Mouse (Mus musculus) kidney, embryonic 16.5 days (tissue): ENCODE measurements around the gene Eps8l3. TPM values are rescaled to one million over a fixed set of nuclear protein-coding genes. Genes with fewer than 3 reads are reported as not detected.

Experiments used
- ATAC-seq: fragments of 200-750 bp; cut with Nextera tagmentation; 2 replicates; pipeline ENCODE4 v1.8.0; 2017; ENCODE audit warnings: moderate TSS enrichment; ENCODE audit not compliant: low FRiP score, low TSS enrichment
- H3K27ac ChIP-seq: fragments of 300-500 bp; sonication (generic); 2 replicates; pipeline ENCODE4 v1.5.1; 2014; ENCODE audit warnings: low read length
- H3K27me3 ChIP-seq: fragments of 300-500 bp; sonication (generic); 2 replicates; pipeline ENCODE4 v1.6.1; 2014; ENCODE audit warnings: low read length, control low read depth, mixed read lengths; ENCODE audit not compliant: insufficient read depth
- H3K36me3 ChIP-seq: fragments of 300-500 bp; sonication (generic); 2 replicates; pipeline ENCODE4 v1.6.1; 2014; ENCODE audit warnings: low read length, control low read depth, mixed read lengths; ENCODE audit not compliant: insufficient read depth
- H3K4me1 ChIP-seq: fragments of 300-500 bp; sonication (generic); 2 replicates; pipeline ENCODE4 v1.6.1; 2014; ENCODE audit warnings: low read length, control low read depth, mixed read lengths; ENCODE audit not compliant: insufficient read depth
- H3K4me2 ChIP-seq: fragments of 300-500 bp; sonication (generic); replicated peaks from 2 replicates; pipeline ENCODE4 v1.6.1; 2014; ENCODE audit warnings: low read depth, low read length
- H3K4me3 ChIP-seq: fragments of 300-500 bp; sonication (generic); 2 replicates; pipeline ENCODE4 v1.5.1; 2014; ENCODE audit warnings: mild to moderate bottlenecking, low read length
- H3K9ac ChIP-seq: fragments of 300-500 bp; sonication (generic); replicated peaks from 2 replicates; pipeline ENCODE4 v1.6.1; 2014; ENCODE audit warnings: low read length
- H3K9me3 ChIP-seq: fragments of 300-500 bp; sonication (generic); 2 replicates; pipeline ENCODE4 v1.6.1; 2016; ENCODE audit warnings: low read length, control low read depth
- WGBS: fragments of 180-500 bp; shearing (Covaris S2); extraction: QIAGEN DNeasy Blood & Tissue Kit; methylation state at CpG from one replicate; pipeline ENCODE4 v1.1.7; 2014; 5-methylcytosine and 5-hydroxymethylcytosine counted together
- polyA plus RNA-seq: library from polyadenylated mRNA; unstranded; fragments of >200 nt; fragmentation: Nextera tagmentation; extraction: Ambion mirVana; gene quantifications from 2 replicates; pipeline ENCODE4 v1.2.1, GENCODE M21; 2015

Eps8l3 gene
- polyA plus RNA-seq, 1 experiment from 2014 or later: not detected

GRCm38 (mm10) chr3:107931670-107932069 lies 54.6 kb downstream of the Eps8l3 start, which contains the start of gene Gstm7:
Gene Gstm7, minus strand, starts transcription at chr3:107931817.
- ATAC-seq: peak; percentile 97
- Histone ChIP-seq H3K9ac (peak within 1 kb of the TSS; percentile 50; the same call in 1 of the 2 replicates), H3K4me2 (peak within 1 kb of the TSS; percentile 47), H3K4me3 (peak within 1 kb of the TSS; percentile 28), H3K4me1 (peaks cover 3% of the 10 kb centered on the region; the same call in 1 of the 2 replicates), H3K27me3 (no peaks in the 10 kb centered on the region), H3K36me3 (no peaks in the 10 kb centered on the region), H3K9me3 (no peaks in the 10 kb centered on the region), H3K27ac (peak within 1 kb of the TSS; percentile 58; the same call in 1 of the 2 replicates)
- 6% methylated on average over 10 of the region's 10 CpGs for WGBS

- no peaks in the 10 kb centered on the region for H3K27me3 ChIP-seq
- H3K9ac ChIP-seq: no peak overlapping the region
- no peak overlapping the region for H3K4me2 ChIP-seq
- H3K4me1 ChIP-seq: peaks cover 3% of the 10 kb centered on the region; the same call in 1 of the 2 replicates
- H3K36me3 ChIP-seq: no peaks in the 10 kb centered on the region
- 62% methylated on average over 6 of the region's 6 CpGs for WGBS
- H3K9me3 ChIP-seq: no peaks in the 10 kb centered on the region
- no peak overlapping the region for H3K27ac ChIP-seq
- no peak overlapping the region for H3K4me3 ChIP-seq
- ATAC-seq: no peak
These were observed 55.1 kb downstream of the Eps8l3 start for GRCm38 (mm10) chr3:107932128-107932527.

DNA sequence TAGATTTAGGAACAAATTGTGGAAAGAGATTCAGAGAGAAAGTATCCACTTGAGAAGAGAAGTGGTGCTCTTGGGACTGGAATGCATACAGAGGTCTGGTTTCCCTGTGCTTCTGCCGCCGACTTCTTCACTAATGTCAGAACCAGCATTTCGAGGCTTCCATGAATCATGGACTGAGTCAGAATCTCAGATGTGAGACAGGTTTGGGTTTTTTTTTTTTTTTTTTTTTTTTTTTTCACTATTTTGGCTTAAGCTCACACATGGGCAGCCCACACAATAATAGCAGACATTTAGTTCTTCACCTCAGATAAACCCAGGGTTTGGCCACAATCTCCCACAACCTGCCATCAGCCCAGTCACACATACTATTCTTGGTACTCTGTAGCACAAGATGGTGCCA lies 58.2 kb downstream of the Eps8l3 start:
- Histone ChIP-seq H3K9ac (no peak overlapping the region), H3K27me3 (no peaks in the 10 kb centered on the region), H3K4me2 (no peak overlapping the region), H3K4me3 (no peak overlapping the region), H3K4me1 (peaks cover 3% of the 10 kb centered on the region; the same call in 1 of the 2 replicates), H3K27ac (no peak overlapping the region), H3K9me3 (no peaks in the 10 kb centered on the region), H3K36me3 (no peaks in the 10 kb centered on the region)
- ATAC-seq: no peak
- WGBS: 90% methylated on average over 3 of the region's 3 CpGs

DNA sequence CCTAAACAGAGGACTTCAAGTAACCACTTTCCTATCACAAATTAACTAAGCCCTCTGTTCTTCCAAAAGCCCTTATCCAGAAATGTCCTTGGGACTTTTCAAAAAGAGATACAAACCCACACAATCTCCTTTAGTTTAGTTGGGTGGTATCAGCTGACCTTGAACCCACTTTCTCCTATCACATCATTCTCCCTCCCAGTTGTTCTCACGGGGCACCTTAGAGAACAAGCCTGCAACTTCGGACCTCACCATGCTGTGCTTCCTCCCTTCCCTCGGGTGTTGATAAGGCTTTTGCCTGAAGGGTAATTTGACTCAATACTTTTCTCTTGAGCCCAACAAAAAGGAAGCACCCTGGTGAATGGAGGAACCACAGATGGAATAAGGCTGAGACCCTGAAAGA lies 58.9 kb downstream of the Eps8l3 start:
- no peak overlapping the region for H3K4me2 ChIP-seq
- H3K9ac ChIP-seq: no peak overlapping the region
- no peaks in the 10 kb centered on the region for H3K27me3 ChIP-seq
- no peaks in the 10 kb centered on the region for H3K9me3 ChIP-seq
- H3K4me1 ChIP-seq: peaks cover 3% of the 10 kb centered on the region; the same call in 1 of the 2 replicates
- no peak overlapping the region for H3K27ac ChIP-seq
- no peaks in the 10 kb centered on the region for H3K36me3 ChIP-seq
- ATAC-seq: no peak
- WGBS: 61% methylated on average over 3 of the region's 3 CpGs
- no peak overlapping the region for H3K4me3 ChIP-seq

DNA sequence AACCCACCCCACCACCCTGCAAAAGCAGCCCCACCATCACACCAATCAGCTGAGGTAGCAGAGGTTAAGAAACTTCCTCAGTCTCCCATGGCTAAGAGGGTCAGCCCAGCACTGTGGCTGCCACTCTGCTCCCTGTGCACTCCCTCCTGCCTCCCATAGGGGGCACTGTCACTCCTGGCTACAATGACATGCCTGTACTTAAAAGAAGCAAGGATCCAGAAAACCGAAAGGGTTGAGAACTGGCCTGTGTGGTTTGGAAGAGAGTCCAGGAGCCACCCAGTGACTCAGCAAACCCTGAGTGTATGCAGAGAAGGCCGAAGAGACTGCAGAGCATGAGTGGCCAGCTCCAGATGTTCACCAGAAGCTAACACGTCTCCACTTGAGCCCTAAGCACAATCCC lies 62.4 kb downstream of the Eps8l3 start:
- ATAC-seq: peak; percentile 37
- H3K4me2 ChIP-seq: no peak overlapping the region
- WGBS: 43% methylated on average over 3 of the region's 3 CpGs
- no peak overlapping the region for H3K4me3 ChIP-seq
- H3K27ac ChIP-seq: no peak overlapping the region
- H3K9ac ChIP-seq: no peak overlapping the region
- no peaks in the 10 kb centered on the region for H3K9me3 ChIP-seq
- H3K27me3 ChIP-seq: no peaks in the 10 kb centered on the region
- H3K4me1 ChIP-seq: peaks cover 3% of the 10 kb centered on the region; the same call in 1 of the 2 replicates
- H3K36me3 ChIP-seq: no peaks in the 10 kb centered on the region

DNA sequence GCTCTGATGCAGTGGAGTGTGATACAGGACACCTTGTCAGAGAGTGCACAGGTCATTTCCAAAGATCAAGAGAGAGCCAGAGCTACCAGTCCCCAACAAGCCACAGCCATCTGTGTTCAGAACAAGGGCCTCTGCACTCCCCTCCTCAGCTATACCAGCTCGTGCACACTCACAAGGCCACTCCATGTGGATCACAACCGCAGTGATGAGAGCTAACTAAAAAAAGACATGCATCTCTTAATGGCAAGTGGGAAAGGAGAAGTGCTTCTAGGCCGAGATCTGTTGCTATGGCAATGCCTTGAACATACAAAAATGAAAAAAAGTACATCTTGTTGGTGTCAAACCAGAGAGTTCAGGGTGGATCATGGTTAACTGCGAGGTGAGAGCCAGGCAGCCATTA lies 62.8 kb downstream of the Eps8l3 start:
- Histone ChIP-seq H3K4me1 (peaks cover 3% of the 10 kb centered on the region; the same call in 1 of the 2 replicates), H3K36me3 (no peaks in the 10 kb centered on the region), H3K27me3 (no peaks in the 10 kb centered on the region), H3K27ac (no peak overlapping the region), H3K9ac (no peak overlapping the region), H3K4me2 (no peak overlapping the region), H3K9me3 (no peaks in the 10 kb centered on the region), H3K4me3 (no peak overlapping the region)
- 0 out of 2 replicates have a peak, but pooled peaks have one; percentile 7 for ATAC-seq
- WGBS: 86% methylated on average over 4 of the region's 4 CpGs

GRCm38 (mm10) chr3:107940524-107940923 lies 63.5 kb downstream of the Eps8l3 start:
- no peaks in the 10 kb centered on the region for H3K27me3 ChIP-seq
- WGBS: 69% methylated on average over 7 of the region's 7 CpGs
- no peak overlapping the region for H3K27ac ChIP-seq
- H3K9me3 ChIP-seq: no peaks in the 10 kb centered on the region
- no peak overlapping the region for H3K4me2 ChIP-seq
- H3K4me3 ChIP-seq: no peak overlapping the region
- H3K36me3 ChIP-seq: no peaks in the 10 kb centered on the region
- peaks cover 3% of the 10 kb centered on the region; the same call in 1 of the 2 replicates for H3K4me1 ChIP-seq
- no peak for ATAC-seq
- H3K9ac ChIP-seq: no peak overlapping the region

- Histone ChIP-seq H3K4me1 (peaks cover 3% of the 10 kb centered on the region; the same call in 1 of the 2 replicates), H3K9me3 (no peaks in the 10 kb centered on the region), H3K36me3 (no peaks in the 10 kb centered on the region), H3K27me3 (no peaks in the 10 kb centered on the region), H3K4me2 (no peak overlapping the region), H3K4me3 (no peak overlapping the region), H3K9ac (no peak overlapping the region), H3K27ac (no peak overlapping the region)
- WGBS: 84% methylated on average over 4 of the region's 4 CpGs
- no peak for ATAC-seq
These were observed 64.2 kb downstream of the Eps8l3 start for GRCm38 (mm10) chr3:107941261-107941660.

Other genes starting within 250 kb of the Eps8l3 start
- not detected in 2 replicates for gene Gm10961, start 245.9 kb upstream of the Eps8l3 start, polyA plus RNA-seq
- 46.8 and 46.9 TPM in 2 replicates for gene Strip1, start 245.5 kb upstream of the Eps8l3 start, polyA plus RNA-seq
- gene Ahcyl1, start 180.7 kb upstream of the Eps8l3 start, polyA plus RNA-seq: 95.7 and 96.1 TPM in 2 replicates
- gene Csf1, start 116.8 kb upstream of the Eps8l3 start, polyA plus RNA-seq: 9.0 and 9.4 TPM in 2 replicates
- 170 and 171 TPM in 2 replicates for gene Gstm5, start 18.6 kb downstream of the Eps8l3 start, polyA plus RNA-seq
- 16.7 and 16.9 TPM in 2 replicates for gene Gstm7, start 54.6 kb downstream of the Eps8l3 start, polyA plus RNA-seq
- 8.2 and 9.6 TPM in 2 replicates for gene Gstm6, start 66.5 kb downstream of the Eps8l3 start, polyA plus RNA-seq
- gene Gstm3, start 92.1 kb downstream of the Eps8l3 start, polyA plus RNA-seq: 0.18 and 0.24 TPM in 2 replicates
- 115 and 132 TPM in 2 replicates for gene Gstm2, start 109.2 kb downstream of the Eps8l3 start, polyA plus RNA-seq
- gene Gstm1, start 140.7 kb downstream of the Eps8l3 start, polyA plus RNA-seq: 109 and 124 TPM in 2 replicates
- 19.8 and 20.4 TPM in 2 replicates for gene Gstm4, start 167.7 kb downstream of the Eps8l3 start, polyA plus RNA-seq
- 69.7 and 69.8 TPM in 2 replicates for gene Ampd2, start 209.4 kb downstream of the Eps8l3 start, polyA plus RNA-seq
- gene Gnat2, start 215.6 kb downstream of the Eps8l3 start, polyA plus RNA-seq: 0.84 and 1.9 TPM in 2 replicates